Mouse (Mus musculus) frontal cortex, postnatal 36 days (tissue): Measurements from ENCODE around the gene Rae1.

Experiments
- DNase-seq, 2 experiments: peaks; one replicate each; pipeline ENCODE4 v3.0.0; 2022; ENCODE audit warnings: low spot score in 2 of 2

Gene Rae1

DNA sequence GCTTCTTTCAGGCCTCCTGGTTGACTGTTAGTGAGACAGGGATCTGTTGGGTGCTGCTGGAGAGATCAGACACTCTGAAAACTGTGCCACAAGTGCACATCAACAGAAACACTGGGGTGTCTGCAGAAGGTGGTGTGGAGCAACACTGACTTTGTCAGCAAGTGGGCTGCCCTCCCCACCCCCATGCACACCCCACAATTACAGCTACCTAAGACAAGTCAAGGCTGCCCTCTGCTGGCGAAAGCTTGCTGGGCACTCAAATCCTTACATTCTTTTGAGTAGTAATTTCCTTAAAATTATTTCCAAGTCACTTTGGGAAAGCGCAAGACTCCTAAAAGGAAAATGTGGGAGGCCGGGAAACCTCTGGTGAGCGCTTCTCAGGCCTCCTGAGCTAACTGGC lies 3.7 kb upstream of the Rae1 start:
- peak; percentile 77 to 85 for DNase-seq

DNA sequence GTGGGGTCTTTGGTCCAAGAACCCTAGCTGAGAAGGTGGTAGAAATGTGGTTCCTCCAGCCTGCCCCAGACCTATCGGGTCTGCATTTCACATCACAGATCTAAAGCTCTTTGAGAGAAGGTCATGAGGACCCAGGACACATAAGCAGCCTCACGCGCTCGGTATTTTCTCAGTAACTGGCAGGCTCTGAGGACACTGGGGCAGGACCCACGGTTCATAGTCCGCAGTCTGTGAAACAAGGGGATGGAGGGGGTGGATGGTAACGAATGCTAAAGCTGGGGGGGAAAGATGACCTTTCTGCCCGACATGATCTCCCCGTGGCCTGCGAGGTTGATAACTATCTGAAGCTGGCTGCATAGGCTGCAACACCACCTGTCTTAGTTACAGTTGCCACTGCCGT lies 2.2 kb upstream of the Rae1 start:
- no peak for DNase-seq

DNA sequence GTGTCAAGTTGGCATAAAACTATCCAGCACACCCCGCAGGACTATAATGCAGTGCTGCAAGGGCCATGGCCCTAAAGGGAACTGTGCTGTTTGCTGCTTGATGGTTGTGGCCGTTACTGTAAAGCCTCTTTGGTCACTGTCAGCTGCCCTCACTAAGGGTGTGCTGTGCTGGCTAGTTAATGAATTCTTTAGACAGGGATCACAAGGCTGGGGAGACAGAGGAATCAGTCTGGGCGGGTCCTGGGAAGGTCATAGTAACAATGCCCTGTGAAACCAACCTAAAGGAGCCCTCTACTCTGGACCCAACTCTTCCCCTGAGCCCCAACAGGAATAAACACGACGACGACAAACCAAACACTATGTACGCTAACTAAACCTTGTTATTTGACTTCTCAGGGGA lies 1.4 kb upstream of the Rae1 start:
- DNase-seq: no peak

DNA sequence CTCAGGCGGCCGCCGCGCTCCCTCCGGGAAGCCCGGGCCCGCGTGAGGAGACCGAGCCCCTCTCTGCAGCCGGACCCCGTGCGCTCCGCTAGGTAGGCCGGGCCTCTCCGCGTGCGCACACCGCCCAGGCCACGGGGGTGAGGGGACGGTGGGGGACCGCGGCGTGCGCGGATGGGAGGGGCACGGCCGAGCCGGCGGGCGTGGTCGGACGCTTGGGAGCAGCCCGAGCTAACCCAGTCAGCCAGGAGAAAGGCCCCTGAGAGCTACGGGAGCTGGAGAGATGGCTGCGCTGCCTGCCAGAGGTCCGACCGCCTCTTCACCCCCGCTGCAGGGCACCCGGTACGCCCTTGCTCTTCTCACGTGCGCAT lies 352 bp downstream of the Rae1 start:
- DNase-seq: no peak

DNA sequence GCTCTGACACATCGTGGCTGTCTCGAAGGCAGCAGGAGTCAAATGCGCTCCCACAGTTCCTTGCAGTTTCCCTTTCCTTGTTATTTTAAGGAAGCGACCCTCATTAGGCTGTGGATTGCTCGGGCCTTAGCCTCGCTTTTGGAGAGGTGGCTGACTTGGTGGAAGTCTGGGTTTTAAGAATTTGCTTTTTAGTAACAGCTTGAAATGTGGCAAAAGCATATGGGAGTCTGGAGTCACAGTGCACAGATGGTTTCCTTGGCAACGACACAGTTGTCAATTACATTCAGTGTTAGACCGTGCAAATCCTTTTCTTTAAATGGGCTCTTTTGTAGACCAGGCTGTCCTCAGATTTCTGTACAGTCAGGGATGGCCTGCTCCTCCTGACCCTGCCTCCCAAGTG lies 1.0 kb downstream of the Rae1 start:
- DNase-seq: peak in 1 of 2 experiments; percentile 57

DNA sequence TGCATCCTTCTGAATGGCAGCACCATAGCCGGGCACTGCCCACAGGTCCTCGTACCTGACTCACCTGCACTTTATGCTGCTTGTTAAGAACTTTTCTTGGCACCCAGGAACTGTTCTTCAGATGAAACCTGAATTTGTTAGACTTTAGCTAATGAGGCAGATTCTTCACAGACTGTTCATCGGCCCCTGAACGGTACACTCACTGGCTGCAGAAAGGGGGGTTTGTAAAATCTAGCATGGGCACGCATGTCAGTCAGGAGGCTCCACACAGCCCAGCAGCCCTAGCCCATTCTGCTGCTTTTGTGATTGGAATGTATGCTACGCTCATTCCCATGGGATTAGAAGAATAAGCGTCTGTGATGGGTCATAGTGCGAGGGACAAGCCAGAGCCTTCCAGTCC lies 3.8 kb downstream of the Rae1 start:
- no peak for DNase-seq

DNA sequence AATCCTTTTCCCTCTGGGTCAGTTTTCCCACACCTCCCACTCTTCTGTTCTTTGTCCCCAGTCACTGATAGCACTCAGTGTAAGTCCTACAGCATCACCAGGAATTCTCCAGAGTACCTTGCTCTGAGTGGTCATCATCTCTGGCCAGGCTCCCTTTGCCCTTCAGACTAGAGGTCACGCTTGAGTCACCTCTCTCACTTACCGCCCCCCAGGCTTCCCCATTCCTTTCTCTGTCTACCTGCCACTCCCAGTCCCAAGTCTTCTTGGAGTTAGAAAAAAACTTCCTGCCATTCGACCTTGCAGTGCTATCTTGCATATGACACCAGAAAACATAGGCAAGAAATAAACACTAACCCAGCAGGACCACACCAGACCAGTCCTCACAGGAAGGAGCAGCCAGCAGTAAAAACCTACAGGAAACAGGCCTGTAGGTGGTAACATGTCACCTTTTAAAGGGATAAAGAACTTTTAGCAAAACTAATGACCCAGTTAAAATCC lies 10.4 kb downstream of the Rae1 start:
- no peak for DNase-seq

DNA sequence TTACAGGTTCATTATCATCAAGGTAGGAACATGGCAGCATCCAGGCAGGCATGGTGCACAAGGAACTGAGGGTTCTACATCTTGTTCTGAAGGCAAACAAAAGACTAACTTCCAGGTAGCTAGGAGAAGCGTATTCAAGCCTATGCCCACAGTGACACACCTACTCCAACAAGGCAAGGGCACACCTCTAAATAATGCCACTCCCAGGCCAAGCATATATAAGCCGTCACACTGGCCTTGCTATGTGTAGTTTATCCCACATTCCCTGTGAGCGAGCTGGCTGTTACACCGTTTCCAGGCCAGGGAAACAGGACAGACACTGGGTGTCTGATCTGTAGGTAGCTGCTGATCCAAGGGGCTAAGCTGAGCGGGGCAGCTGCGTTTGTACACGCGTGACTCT lies 11.5 kb downstream of the Rae1 start:
- no peak for DNase-seq

DNA sequence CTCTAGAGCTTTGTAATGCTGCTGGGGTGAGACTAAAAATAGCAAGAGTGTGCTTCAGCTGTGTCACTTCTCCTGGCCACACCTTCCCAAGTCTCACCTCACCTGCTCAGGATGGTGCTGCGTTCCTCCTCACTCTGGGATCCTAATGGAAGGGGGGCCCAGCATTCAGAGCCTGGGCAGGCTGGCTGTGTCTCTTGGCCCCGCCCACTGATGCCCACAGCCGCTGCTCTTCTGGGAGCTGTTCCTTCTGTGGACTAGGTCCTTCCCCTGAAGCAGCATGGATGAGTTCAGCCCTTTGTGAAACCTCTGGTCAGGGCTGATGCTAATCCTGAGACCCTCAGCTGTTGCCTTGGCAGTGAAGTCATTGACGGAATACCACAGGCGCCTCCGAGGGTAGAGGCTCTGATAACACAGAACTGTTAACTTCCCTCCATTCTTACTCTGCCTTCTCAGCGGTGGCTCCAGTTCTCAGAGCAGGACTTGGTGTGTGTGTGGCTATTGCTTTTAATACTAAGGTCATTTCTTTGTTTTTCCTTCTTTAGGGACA lies 14.9 kb downstream of the Rae1 start:
- no peak for DNase-seq

DNA sequence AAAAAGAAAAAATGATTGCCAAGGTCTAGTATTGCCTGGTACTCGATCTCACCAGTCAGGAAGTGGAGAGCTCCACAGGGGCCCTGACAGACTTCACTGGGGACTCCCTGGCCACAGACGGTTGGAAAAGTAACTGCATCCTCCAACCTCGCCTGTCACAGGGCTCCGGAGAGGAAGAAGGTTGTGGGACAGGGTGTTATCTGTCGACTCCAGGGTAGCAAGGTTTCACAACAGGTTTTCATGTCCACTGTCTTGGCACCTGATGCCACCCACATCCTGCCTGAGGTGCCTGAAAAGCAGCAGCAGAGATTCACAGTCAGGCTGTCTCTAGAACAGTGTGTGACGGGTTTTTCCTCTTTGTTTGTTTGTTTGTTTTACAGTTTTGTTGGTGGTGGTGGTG lies 18.0 kb downstream of the Rae1 start:
- DNase-seq: no peak

DNA sequence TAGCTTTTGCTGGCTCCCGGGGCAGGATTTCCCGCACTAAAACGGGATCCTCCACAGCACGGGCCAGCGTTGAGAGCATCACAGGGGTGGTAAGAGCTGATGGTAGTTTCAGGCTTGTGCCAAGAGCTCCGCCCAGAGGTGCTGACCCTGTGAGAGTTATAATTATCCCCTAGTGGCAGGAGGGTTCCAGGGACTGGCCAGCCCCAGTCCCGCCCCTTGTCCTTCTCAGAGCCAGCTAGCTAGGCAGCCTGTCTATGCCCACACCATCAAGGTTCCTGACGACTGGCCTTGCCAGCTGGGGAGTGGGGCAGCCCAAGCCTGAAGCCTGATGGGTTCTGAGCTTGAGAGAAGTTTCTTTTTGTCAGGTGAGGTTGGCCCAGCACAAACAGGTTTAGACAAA lies 18.7 kb downstream of the Rae1 start:
- no peak for DNase-seq

DNA sequence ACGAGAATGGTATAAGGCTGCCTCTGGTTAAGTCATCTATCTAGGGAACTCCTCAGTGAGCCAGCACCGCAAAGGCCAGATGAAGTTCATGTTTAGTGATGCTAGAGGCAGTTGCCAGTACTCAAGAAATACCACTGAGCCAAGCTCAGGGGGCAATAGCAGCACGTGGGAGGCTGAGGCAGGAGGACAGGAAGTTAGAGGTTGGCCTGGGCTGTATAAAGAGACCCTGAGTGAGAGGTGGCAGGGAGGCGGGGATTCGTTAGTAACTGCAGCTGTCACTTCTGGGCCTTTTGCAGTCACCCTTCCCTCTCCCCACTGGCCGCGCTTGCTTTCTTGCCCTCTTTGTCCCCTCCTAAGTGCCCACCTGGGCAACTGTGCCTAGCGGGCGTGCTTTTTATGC lies 19.4 kb downstream of the Rae1 start:
- no peak for DNase-seq

DNA sequence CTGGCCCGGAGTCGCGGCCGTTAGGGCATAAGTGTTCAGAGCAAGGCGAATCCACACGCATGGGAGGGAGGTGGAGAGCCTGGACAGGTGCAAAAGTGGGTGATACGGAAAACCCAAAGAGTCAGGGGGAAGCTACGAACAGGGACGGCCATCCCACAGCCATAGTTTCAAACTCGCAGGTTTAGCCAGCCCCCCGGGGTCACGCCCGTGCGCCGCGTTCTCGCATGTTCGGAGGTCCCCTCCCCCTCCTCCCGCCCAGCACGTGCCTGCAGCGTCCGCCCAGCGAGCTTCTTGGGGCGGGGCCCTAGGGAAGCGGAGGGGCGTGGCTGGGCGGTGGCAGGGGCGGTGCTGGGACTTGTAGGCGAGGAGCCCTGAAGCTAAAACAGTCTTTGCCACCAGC lies 19.9 kb downstream of the Rae1 start:
- peak; percentile 71 to 74 for DNase-seq

DNA sequence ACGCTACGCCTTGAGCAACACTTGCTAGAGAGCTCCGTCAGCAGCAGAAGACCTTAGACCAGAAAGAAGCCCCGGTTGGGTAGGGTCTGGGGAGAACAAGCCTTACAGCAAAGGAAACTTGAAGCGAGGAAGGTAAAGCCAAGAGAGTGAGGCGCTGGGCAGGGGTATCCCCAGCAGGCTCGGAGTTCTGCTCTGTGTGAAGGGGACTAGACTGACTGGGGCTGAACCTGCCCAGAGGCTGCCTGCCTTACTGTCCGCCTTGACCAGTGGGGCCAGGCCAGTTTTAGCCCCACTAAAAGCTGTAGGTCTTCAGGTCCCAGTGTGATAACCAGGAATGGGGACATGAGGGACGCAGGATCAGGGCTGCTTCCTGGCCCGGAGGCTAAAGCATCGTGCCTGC lies 20.5 kb downstream of the Rae1 start, which contains the start of gene Rbm38:
Rbm38 (plus strand) TSS at position 69 of the 400 bp plus-strand sequence.
- DNase-seq: no peak

DNA sequence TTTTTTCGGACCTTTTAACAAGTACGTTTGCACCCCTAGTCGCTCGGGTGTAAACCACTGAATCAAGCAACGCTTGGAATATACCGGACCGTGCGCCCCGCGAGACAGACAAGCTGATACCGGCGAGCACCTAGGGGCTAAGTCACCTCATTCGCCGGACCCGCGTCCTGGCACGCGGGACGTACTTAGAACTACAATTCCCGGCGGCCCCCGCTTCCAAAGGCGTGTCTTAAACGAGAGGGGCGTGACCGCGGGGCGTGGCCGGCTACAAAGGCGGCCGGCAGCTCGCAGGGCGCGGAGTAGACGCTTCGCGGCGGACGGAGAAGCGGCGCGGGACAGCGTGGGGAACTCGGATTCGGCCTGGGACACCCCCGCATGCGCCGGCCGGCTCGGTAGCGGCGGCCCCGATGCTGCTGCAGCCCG lies 21.7 kb downstream of the Rae1 start:
- peak; percentile 85 to 92 for DNase-seq

DNA sequence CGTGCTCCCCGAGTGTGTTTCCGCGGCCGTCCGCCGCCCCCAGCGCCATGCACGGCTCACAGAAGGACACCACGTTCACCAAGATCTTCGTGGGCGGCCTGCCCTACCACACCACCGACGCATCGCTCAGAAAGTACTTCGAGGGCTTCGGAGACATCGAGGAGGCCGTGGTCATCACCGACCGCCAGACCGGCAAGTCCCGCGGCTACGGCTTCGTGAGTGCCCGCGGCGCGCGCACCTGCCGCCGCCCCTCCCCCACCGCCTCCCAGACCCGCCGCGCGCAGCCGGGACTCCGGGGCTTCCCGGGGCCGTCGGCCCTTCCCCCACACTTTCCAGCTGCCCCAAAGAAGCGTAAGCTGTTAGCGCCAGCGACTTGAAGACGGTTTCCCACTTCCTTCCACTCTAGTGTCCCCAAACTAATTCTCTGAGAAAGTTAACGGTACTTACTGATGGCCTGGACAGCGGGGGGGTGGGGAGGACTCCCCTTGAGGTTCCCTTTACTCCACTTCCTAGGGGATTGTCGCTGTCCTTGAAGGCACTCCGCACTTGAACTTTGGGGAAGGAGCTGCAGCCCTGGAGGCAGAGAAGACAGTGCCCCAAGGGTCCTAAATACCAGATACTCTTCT lies 22.3 kb downstream of the Rae1 start:
- DNase-seq: no peak

DNA sequence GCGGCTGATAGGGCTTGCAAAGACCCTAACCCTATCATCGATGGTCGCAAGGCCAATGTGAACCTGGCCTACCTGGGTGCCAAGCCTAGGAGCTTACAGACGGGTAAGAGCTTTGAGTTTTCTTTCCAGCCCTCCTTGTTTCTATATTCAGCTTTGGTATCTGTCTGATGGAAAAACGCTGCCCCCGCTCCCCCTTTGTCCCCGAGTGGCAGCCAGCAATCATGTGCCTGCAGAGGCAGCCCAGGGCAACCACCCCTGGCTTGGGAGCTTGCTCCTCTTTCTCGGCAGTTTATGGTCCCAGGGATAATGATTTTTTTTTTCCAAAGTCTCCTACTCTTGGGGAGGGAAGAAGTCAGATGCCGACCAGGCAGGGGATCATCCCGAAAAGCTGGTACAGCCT lies 22.9 kb downstream of the Rae1 start:
- no peak for DNase-seq

DNA sequence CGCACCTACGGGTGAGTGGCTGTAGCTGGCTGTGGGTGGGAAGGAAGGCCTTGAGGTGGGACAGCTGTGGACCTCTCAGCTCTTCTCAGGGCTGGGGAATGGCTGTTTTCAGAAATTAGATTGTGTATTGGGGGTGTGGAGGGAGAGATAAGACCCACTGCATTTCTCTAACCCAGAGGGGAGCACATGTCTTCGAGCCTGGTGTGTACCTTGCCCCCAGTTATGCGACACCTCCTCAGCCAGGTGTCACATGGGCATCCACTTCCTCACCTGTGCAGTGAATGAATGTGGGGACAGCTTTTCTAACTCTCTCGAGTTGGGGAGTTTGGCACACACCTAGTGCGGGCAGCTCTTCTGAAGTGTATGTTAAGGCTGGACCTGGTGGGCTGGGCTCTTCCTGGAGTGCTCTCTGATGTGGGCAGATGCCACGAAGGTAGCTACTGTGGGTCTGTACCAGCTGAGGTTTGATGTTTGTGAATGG lies 23.5 kb downstream of the Rae1 start:
- no peak for DNase-seq

DNA sequence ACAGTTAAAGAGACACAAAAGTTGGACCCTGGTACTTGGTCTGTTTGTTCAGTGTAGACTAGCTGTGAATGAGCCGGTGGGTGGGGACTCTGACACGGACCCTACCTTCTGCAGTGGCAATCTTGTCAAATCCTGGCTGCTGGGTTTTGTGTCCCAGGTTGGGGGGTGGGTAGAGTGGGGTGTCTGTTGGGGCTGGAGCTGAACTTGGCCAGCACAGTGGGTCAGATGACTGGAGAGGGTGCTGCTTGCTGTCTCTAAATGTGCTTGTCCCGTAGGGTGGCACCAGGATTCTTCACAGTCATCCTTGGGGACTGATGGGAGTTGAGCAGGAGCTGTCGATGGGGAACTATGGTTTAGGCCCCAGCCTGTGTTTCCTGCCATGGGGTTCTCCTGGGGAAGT lies 24.0 kb downstream of the Rae1 start:
- DNase-seq: no peak

DNA sequence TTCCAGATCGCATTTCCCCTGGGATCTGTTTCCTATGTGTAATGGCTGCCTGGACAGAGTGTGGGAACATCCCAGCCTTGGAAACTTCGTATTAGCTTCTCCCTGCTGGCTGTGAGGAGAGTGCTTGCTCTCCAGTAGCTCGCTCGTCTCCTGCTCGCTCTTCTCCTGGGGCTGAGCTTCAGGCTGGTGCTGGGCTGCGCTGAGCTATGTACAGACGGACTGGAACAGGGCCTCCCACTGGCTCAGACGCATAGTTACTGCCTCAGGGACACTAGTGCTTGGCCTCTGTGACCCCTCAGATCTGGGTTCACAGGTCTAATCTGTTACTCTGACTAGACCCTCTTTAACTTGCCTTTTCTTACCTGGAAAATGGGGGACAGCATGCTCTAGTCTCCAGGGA lies 24.5 kb downstream of the Rae1 start:
- DNase-seq: no peak

DNA sequence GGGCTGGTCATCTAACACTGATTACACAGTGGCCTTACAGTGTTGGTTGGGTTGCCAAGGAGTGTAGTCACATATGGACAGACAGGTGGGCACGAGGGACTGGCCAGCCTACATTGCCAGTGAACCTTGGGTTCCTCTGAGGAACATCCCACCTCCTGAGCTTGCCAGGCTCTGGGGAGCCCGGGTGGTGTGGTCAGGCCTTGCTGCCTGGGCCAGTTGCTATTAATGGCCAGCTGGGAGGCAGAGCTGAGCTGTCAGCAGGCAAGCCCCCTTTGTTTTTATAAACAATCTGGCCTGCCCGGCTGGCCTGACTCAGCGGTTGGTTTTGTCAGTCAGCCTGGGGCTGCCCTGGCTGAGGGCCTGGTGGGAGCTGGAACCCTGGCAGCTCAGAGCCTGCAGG lies 25.0 kb downstream of the Rae1 start:
- no peak for DNase-seq

DNA sequence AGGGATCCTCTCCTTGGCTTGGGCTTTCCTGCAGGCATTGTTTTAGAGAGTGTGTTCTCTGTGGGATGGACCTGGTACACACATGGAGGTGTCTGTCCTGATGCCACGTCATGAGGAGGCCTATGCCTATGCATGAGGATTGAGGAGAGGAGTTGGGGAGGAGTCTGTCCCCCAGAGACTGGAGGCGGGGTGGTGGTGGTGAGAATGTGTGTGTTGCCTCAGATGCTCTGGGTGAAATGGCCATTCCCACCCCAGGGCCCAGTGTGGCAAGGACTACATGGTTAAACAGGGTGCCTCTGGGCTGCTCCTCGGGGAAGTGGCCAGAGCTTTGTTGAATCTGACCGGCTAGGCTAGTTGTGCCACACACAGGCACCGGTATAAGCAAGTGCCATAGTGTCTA lies 26.4 kb downstream of the Rae1 start:
- DNase-seq: no peak

DNA sequence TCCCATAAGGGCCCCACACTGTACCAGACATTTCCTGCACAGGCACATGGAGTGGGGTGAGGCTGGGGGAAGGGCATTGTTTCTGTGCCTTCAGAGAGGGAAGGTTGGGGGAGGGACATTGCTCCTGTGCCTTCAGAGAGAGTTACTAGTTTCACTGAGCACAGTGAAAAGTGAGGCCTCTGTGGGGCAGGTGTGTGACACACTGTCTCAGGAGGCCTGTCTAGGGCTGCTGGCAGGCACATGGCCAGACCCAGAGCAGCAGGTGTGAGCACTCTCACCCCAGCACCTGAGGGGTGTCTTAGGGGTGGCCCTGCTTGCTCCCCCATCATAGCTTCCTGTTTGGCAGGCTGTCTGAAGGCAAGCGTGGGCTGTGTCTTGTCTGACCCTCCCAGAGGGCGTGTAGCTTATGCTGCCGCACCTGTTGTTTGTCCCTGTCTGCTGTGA lies 26.8 kb downstream of the Rae1 start:
- DNase-seq: no peak
